Mouse (Mus musculus): Measurements from ENCODE around the gene Lage3.
"Not testable (repeated sequence)": the region's sequence is repeated elsewhere in the genome, so short reads cannot be mapped to it uniquely, and the experiment has no call there.

The Lage3 gene

DNA sequence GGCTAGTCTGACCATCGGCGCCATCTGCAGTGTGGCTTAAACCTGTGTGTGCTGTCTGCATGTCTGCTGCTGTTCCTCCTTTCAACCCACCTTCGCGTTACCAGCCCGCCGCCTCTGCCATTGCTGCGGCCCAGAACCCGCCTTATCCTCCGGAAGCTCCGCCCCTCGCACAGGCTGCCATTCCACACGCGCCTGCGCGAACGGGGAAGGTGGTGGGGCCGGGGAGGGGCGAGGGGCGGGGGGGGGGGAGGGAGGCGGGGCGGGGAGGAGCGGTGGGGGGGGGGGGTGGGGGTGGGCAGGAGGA is at the start of gene Lage3:
Lage3 (minus strand) TSS at position 152 of the 304 bp plus-strand sequence.
- peak; percentile 73 for DNase-seq

DNA sequence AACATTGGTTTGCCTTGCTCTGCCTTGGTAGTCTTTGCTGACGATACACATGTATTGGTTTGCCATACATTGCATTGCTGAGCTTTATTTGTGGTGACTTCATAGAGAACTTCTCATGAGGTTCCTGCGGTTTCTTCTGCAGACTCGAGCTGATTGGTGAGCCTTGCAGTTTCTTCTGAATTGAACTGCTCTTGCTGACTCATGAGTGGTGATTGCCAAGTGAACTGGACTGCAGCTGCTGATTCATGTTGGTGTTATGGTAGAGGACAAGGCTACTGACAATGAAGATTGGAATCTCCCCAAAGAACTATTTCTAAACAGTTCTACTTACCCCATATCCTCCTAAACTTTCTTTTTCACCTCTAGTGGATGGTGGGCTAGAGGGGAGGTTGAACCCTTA is 46.7 kb upstream of the Lage3 start:
- DNase-seq, result no peak

DNA sequence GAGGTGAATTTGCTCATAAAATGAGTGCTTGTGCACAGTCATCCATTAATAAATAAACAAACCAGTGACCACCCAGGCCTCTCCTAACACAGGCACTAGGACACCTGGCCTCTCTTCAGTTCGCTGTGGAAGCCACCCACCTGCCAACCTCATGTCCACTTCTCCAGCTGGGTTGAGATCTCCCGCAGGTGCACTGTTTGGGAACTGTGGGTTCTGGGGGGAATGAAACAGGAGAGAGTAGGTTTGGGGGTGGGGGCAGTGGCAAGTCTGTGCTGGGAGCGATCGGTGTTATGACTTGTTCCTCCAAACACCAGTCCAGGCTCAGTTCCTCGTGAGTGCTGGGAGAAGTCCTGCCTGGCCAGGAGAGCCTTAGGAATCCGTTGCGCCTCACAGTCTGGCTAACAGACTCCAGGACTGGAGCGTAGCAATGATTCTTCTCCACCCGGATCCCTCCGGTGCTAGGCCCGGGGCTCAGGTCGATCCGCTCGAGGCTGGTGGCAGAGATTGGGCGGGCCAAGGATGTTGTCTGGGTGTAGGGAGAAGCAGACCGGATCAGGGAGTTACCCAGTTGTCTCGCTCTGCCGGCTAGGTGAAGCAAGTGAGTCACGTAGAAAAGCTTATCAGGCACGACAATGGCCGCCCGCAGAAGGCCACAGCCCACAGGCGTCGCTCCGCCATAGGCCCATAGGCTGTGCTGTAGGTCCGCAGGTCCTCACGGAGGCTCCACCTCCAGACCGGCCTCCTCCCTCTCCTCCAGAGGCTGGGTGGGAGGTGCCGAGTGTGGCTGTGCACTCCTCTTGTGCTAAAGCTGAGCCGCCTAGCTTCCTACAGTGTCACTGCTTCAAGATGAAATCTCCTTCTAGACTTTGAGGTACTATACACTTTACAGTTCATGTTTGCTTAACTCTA is 39.4 kb upstream of the Lage3 start, which contains the start of the genes Fam3a and Ikbkg:
Fam3a (minus strand) TSS at position 738 of the 909 bp plus-strand sequence.
Ikbkg (plus strand) TSS at position 756 of the 909 bp plus-strand sequence.
- peak; percentile 72 for DNase-seq

DNA sequence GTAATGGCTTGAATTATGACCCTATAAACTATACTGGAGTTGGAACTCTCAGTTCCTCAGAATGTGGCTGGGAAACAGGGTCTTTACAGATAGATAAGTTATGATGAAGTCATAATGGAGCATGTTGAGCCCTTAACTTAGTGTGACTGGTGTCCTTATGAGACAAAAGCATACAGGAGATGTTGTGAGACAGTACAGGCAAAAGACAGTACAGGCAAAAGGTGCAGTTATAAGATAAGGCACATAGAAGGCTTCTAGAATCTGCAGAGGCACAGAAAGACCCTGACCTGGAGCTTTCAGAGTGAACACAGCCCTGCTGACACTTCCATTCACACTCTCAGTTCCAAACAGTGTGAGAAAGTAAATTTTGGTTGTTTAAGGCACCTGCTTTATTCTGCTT is 34.7 kb upstream of the Lage3 start:
- no peak for DNase-seq

DNA sequence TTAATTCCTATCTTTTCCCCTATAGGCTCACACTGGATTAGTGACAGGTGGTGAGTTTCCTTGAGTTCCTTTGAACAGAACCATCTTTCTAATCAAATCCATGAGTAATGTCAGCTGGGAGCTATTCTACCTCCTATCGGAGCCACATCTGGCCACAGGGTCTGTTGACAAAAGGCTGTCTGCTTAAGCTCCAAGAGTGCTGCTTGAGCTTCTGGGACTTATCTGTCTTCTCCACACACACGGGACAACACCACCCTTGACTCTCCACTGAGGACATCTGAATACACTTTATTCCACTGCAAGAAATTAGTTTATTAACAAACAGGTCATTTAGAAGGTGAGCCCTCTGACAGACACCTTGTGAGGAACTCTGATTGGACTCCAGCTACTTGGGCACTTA is 31.0 kb upstream of the Lage3 start:
- no peak for DNase-seq

DNA sequence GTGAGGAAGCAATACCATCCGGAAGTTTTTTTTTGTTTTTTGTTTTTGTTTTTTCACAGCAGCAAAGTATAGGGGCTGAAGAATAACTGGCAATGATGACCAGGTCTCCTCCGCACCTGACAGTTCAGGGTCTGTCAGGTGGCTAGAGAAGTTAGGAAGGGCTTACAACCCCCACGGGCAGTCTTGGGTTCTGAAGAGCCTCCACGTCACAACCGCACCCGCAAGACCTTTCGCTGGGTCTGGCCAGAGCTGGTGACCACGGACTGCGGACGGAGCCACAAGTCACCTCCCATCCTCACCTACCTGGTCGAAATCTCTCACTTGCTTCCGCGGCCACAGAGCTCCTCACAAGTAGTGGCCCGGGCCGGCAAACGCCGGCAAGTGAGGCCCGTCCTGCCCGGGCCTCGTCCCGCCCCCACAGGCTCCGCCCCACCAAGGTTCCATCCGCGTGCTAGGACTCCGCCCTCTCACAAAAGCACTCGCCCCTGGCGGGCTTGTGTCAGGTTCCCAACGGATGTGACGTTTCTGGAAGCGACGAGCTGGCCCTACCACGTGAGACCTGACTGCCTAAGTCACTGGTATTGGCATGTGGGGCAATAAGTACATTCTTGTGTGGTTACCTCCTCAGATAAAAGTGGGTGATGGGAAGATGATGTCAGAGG is 19.6 kb upstream of the Lage3 start, which contains the start of the genes Ubl4a and Slc10a3:
Ubl4a (minus strand) TSS at position 331 of the 662 bp plus-strand sequence.
Slc10a3 (minus strand) TSS at position 462 of the 662 bp plus-strand sequence.
- DNase-seq, result peak; percentile 80

DNA sequence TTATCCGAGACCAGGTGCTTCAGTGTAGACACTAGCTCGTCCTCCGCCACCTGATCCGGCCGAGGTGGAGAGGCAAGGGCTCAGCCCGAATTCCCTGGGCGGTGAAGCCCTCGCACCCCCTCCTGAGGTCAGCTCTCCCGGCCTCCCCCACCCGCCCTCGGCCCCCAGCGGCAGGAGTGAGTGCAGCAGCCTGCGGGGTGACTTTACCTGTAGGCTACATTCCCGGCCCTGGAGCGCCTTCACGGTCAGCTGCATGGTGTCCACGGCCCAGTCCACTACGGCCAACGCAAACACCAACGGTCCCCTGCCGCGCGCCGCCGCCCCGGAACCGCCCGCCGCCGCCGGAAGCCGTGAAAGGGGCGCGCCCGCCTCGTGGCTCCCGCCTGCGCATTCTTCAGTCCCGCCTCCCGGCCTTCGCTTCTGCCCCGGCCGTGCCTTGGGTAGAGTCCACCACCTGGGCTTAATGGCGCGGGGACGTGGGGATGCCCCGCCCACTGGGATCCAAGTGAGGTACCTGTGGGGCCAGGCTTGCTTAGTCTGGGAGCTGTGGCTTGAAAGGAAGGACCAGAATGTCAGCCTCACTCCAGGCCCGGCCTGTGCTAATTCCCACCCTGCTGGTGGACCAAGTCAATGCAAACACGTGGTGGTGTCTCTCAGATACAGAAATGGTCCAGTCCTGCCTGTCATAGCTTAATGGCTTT is 14.9 kb upstream of the Lage3 start:
- peak; percentile 65 for DNase-seq

DNA sequence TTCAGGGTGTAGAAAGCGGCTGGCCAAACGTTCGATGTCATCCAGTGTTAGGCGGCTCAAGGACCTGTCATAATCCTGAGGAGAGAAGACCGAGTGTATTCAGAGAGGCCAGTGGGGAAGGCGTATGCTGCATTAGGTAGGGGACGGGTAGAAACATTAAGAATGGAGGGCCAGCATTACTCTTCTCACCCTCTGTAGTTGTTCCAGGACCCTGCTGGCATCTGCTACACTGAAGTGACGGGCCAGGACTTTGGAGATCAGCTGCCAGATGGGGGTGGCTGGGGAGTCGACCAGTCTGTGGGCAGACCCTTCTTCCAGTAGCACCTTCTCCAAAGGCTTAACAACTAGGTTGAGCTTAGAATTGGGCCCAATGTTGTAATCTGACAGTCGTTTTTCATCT is 14.1 kb upstream of the Lage3 start:
- DNase-seq, result no peak

DNA sequence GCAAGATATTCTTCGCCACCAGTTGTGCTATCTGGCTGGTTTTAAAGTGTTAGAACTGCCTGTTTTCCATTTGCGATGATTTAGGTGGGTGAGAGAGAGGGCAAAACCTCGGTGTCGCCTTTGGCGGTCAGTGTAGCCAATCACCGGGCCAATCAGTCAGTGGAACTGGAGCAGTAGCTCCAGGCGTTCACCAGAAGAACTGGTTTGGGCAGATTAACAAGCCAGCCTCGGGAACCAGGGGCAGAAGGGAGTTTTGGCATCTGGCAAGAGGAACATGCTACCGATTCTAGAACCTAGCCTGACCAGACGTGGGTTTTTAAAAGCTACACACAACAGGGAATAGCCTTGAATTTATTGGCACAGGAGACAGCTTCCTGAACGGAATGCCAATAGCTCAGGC is 5.8 kb upstream of the Lage3 start:
- no peak for DNase-seq

DNA sequence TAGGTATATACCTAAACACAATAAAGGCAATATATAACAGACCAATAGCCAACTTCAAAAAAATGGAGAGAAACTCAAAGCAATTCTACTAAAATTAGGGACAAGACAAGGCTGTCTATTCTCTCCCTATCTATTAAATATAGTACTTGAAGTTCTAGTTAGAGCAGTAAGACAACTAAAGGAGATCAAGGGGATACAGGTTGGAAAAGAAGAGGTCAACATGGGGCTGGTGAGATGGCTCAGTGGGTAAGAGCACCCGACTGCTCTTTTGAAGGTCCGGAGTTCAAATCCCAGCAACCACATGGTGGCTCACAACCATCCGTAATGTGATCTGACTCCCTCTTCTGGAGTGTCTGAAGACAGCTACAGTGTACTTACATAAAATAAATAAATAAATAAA is 3.7 kb upstream of the Lage3 start:
- DNase-seq, result not testable (repeated sequence)

DNA sequence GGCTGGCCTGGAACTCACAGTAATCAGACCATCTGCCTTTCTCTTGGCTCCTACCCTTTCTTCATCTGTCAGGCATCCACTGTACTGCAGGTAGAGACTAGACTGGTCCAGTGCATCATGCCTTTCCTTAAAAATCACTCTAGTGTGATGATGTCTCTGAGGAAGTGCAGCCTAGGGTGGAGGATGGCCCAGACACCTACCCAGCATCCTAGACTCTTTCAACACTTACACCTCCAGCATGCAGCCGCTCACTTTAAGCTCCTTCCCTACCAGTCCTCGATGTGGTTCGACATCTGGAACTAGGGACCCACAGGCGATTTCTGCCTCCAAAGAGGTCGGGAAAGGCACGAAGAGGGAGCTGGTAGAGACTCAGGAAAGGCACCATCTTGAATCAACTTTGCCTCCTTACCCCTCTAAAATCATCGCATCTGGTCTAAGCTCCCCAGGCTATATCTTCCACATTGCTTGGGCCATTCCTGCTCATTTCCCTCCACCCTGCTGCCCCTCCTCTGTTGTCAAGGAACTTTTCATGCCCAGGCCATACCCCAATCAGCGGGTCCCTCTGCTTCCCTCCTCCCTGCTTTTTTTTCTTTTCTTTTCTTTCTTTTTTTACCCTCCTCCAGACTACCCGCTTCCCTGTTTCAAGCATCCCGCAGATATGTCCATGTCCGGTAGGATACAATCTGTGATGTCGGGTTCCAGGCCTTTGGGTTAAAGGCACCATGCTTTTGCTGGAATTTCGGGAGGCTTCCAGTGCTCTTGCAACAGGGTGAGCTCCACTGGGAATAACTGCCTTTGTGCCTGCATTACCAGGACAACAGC is 562 bp downstream of the Lage3 start:
- DNase-seq, result no peak

DNA sequence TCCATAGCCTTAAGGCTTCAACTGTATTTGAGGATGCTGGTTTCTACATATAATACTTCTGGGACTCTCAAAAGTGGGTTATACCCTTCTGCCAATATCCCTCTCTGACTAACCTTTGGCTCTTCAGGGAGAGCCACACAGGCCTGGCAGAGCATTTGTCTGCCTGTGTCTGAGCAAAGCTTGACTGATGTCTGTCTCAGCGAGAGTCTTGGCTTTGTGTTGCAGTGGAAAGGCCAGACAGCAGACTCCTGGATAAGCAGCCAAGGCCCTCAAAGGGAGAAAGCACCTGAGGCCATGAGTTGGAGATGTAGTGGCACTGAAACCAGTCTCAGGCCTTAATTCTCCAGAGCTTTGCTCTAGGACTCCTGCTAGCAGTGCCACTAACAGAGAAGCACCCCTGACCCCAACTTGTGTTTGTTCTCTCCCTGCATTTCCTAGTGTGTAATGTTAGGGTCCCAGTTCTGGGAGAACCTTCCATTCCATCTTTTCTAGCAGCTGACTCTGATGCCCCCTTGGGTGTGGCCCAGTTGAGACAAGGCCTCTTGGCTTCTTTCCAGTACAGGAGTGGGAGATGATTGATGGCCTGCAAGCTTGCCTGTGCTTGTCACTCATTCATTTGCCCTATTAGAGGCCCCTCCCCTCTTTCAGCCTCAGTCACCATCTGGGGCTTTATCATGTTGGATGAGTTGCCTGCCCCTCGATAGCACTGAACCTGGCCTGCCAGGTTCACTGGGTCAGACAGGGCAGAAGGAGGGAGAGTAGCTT is 23.1 kb downstream of the Lage3 start:
- DNase-seq, result no peak

DNA sequence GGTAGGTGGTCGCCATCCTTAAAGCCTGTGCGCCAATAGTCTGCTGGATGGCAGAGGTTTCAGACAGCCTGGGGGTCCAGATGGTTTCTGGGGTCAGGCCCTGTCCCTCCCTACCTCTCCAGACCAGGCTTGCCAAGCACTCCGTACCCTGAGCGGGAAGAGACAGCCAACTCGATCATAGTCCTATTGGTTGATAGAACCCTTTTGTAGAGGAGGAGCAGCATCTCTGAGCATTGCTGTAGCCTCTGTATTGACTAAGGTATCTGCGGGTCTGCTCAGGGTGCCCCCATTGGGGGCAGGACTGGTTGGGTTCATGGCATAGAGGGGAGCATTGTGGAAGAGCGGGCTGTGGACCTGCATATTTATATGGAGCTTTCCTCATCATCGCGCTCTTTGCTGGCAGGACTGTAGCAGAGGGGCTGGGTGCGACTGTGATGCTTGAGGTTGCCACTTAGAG is 24.2 kb downstream of the Lage3 start:
- DNase-seq, result no peak

DNA sequence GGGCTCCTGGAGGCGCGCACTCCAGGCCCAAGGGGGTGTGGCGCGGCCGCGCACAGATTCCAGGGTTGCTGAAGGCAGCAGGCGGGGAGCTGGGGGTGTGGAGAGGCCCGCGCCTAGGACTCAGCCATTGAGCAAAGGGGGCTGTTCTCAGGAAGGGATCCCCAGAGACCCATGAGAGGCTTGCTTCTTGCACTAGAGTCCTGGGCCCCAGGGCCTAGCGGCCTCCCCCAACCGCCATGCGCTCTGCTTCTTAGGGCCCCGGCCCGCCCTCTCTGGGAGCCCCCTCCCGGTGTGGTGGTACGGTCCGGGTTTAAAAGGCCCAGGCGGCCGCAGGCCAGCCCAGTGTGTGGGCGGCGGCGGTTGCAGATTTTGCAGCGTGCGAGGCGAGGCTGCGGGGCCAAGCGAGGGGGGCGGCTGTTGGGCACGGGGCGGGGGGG is 24.7 kb downstream of the Lage3 start, which contains the start of gene Plxna3:
Plxna3 (plus strand) TSS at position 342 of the 437 bp plus-strand sequence.
- DNase-seq, result peak; percentile 59

DNA sequence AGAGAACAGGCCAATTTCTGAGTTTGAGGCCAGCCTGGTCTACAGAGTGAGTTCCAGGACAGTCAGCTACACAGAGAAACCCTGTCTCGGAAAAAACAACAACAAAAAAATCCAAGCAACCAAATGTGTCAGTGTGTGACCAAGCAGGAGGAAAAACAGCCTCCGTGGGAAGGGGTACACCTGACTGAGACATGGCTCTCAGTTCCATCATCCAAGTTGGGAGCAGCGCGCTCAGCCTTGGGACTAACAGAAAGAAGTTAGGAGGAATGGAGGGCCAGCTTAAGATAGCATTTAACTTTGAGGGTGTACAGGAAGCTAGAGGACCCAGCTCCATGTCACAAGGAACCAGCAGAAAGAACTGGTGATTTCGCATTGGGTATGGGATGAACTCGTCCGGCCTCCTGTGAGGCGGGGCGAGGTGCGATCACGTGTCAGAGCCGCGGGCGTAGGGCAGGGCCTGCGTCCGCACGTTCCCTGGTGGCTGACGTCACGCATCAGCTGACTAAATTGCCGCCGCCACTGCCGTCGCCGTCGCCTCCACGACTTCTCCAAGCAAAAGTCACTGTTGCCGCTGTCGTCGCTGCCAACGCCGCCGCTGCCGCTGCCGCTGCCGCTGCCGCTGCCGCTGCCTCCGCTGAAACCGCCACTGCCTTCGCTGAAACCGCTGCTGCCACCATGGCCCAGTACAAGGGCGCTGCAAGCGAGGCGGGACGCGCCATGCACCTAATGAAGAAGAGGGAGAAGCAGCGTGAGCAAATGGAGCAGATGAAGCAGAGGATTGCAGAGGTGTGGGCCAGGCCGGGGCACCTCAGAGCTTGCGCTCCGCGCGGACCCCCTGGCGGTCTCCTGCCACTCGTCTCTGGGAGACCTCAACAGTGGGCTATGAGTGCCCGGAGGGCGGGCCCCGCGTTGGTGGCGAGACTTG is 40.6 kb downstream of the Lage3 start, which contains the start of gene Fam50a:
Fam50a (plus strand) TSS at position 494 of the 925 bp plus-strand sequence.
- DNase-seq, result peak; percentile 88

DNA sequence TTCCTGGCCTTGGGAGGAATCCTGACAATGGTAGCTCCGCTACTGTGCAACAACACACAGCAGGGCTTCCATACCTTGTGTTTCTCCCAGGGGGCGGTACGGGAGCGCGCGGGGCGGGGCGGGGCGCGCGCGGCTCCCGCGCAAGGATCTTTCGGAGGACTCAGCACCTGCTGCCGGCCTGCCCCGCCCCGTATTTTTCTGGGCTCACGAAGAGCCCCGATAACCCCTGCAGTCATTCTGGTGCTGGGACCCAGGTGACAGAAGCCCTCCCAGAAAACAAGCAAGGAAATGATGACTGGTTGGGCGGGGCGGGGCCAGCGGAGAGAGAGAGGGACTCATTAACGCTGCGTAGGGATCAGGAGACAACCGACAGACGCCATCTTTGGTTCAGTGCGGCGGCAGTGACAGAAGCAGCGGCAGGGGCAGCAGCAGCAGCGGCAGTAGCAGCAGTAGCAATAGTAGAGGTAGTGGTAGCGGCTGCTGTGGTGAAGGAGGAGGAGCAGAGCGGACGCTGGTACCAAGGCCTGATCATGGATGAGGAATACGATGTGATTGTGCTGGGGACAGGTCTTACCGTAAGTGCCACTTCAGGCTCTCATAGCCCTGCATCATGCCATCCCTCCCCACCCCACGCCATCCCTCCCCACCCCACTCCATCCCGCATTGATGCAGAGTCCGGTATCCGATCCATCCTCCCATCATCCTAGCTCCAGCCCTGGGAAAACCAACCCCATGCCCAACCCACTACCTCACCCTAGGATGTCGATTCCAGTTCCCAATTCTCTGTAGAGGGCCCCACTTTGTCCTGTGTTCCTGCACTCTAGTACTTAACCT is 48.3 kb downstream of the Lage3 start, which contains the start of gene Gdi1:
Gdi1 (plus strand) TSS at position 132 of the 834 bp plus-strand sequence.
- DNase-seq, result peak; percentile 65

Measured in right cerebral cortex, postnatal 14 days (tissue).